Mouse (Mus musculus) heart, embryonic 11.5 days (tissue): Measurements from ENCODE around the gene Nfic. TPM values are rescaled to one million over a fixed set of nuclear protein-coding genes. Genes with fewer than 3 reads are reported as not detected.

Source experiments
- ATAC-seq: fragments of 200-750 bp; cut with Nextera tagmentation; replicated peaks from 2 replicates; pipeline ENCODE4 v1.8.0; 2017; ENCODE audit warnings: moderate library complexity; ENCODE audit not compliant: insufficient number of reproducible peaks, low FRiP score, low TSS enrichment
- H3K27ac ChIP-seq: fragments of 300-500 bp; sonication (generic); 2 replicates; pipeline ENCODE4 v1.5.1; 2014; ENCODE audit warnings: mild to moderate bottlenecking, low read depth, low read length
- H3K27me3 ChIP-seq: fragments of 300-500 bp; sonication (generic); 2 replicates; pipeline ENCODE4 v1.6.1; 2014; ENCODE audit warnings: mild to moderate bottlenecking, low read length, mixed read lengths; ENCODE audit not compliant: control insufficient read depth, insufficient read depth
- H3K36me3 ChIP-seq: fragments of 300-500 bp; sonication (generic); 2 replicates; pipeline ENCODE4 v1.6.1; 2014; ENCODE audit warnings: mild to moderate bottlenecking, low read length, moderate library complexity, mixed read lengths; ENCODE audit not compliant: control insufficient read depth, insufficient read depth
- H3K4me1 ChIP-seq: fragments of 300-500 bp; sonication (generic); 2 replicates; pipeline ENCODE4 v1.6.1; 2014; ENCODE audit warnings: low read length; ENCODE audit not compliant: control insufficient read depth, insufficient read depth
- H3K4me2 ChIP-seq: fragments of 300-500 bp; sonication (generic); 2 replicates; pipeline ENCODE4 v1.6.1; 2014; ENCODE audit warnings: mild to moderate bottlenecking, moderate library complexity
- H3K4me3 ChIP-seq: fragments of 300-500 bp; sonication (generic); 2 replicates; pipeline ENCODE4 v1.5.1; 2014; ENCODE audit warnings: low read depth, low read length
- H3K9ac ChIP-seq: fragments of 300-500 bp; sonication (generic); 2 replicates; pipeline ENCODE4 v1.6.1; 2014; ENCODE audit warnings: mild to moderate bottlenecking, low read depth, low read length, moderate library complexity
- H3K9me3 ChIP-seq: fragments of 300-500 bp; sonication (generic); replicated peaks from 2 replicates; pipeline ENCODE4 v1.6.1; 2016; ENCODE audit warnings: low read length; ENCODE audit not compliant: control insufficient read depth
- WGBS: fragments of 180-500 bp; shearing (Covaris S2); extraction: QIAGEN DNeasy Blood & Tissue Kit; methylation state at CpG from one replicate; pipeline ENCODE4 v1.1.7; 2014; ENCODE audit not compliant: insufficient replicate concordance; 5-methylcytosine and 5-hydroxymethylcytosine counted together
- polyA plus RNA-seq: library from polyadenylated mRNA; unstranded; fragments of >200 nt; fragmentation: Nextera tagmentation; extraction: Ambion mirVana; gene quantifications from 2 replicates; pipeline ENCODE4 v1.2.1, GENCODE M21; 2014

The Nfic gene
- polyA plus RNA-seq, 1 experiment from 2014 or later = 28.1 TPM

DNA sequence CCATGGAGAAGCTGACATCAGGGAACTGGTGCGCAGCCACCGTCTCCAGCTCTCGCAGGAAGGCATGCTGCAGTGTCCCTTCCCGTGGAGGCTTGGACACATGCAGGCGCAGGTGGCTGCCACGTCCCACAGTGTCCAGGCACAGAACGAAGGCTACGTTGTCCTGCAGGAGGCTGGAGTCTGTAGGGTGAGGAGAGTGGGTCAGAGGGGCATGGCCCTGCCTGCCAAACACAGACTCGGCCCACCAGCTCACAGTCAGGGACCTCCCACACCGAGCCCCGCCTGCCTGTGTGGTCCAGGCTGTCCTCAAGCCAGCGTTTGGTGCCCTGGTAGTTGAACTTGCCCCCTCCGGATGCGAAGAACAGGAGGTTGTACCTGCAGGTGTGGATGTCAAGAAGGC is 34.5 kb upstream of the Nfic start:
- H3K4me1 ChIP-seq = peaks cover 10% of the 10 kb centered on the region
- 89% methylated on average over 14 of the region's 14 CpGs for WGBS
- H3K9ac ChIP-seq = no peak overlapping the region

DNA sequence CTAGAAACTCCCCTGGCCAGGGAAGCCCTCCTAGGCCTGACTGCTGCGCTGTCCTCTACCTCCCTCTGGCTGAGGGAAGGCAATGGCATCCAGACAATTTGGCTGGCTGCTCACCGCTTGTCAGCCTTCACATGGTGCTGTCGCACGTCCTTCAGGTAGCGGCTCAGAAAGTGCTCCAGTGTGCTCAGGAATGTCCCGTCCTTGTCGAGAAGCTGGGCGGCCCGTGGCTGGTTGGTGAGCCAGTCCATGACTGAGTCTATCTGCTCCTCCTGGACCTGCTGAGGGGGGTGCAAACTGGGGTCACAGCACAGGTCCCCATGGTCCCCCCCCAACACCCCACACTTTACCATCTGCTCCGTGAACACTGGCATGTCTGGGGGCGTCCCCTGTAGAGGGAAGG is 32.6 kb upstream of the Nfic start:
- 63% methylated on average over 11 of the region's 11 CpGs for WGBS

More for the DNA sequence above, 34.5 kb upstream of the Nfic start:
- Histone ChIP-seq H3K36me3 (peaks cover 53% of the 10 kb centered on the region), H3K27me3 (no peaks in the 10 kb centered on the region), H3K9me3 (no peaks in the 10 kb centered on the region), H3K27ac (no peak overlapping the region), H3K4me2 (no peak overlapping the region), H3K4me3 (no peak overlapping the region)
- ATAC-seq = no peak

DNA sequence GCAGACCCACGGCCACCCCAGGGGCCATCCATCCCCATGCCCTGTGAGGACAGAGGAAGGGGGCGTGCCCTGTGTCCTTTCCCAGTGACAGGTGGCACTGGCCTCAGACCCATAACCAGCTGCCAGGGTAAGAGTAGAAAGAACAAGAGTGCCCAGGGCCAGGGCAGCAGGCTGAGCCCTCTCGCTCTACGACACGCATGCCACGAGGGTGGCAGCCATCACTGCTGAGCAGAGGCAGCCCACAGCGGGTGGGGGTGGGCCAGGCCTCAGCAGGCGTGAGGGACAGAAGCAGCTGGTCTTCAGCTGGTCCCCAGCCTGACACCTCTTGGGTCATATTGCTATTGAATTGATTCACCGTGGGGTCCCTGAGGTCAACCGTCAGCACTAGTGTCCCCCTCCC is 31.1 kb upstream of the Nfic start:
- WGBS = 87% methylated on average over 10 of the region's 10 CpGs
- Histone ChIP-seq H3K27ac (no peak overlapping the region), H3K9ac (no peak overlapping the region), H3K4me3 (no peak overlapping the region), H3K36me3 (peaks cover 39% of the 10 kb centered on the region), H3K4me2 (no peak overlapping the region), H3K9me3 (no peaks in the 10 kb centered on the region), H3K4me1 (peaks cover 6% of the 10 kb centered on the region; the same call in 1 of the 2 replicates), H3K27me3 (peaks cover 14% of the 10 kb centered on the region)
- ATAC-seq = no peak

More for the DNA sequence above, 32.6 kb upstream of the Nfic start:
- Histone ChIP-seq H3K27me3 (no peaks in the 10 kb centered on the region), H3K4me3 (no peak overlapping the region), H3K4me1 (no peaks in the 10 kb centered on the region), H3K9ac (no peak overlapping the region), H3K4me2 (no peak overlapping the region), H3K9me3 (no peaks in the 10 kb centered on the region), H3K27ac (no peak overlapping the region), H3K36me3 (peaks cover 50% of the 10 kb centered on the region)
- ATAC-seq = no peak

DNA sequence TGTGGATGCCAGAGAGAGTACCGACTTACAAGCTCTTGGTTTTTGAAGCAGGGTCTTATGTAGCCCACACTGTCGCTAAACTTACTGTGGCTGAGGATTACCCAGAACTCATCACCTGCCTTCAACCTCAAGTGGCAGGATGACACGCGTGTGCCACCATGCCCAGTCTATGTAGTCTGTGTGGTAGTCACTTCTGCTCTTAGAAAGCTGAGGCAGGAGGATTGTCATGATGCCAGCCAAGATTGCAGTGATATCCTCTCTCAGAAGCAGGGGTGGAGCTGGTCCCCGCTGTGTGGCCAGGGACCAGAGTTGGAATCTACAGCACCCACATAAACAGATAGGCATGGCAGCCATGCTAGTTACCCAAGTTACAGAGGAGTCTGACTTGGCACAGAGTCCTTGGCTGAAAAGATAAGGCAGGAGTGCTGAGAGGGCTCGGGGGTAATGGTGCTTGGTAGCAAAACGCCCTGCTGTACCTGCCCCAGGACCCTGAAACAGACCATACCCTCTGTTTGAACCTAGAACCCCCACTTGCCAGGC is 30.1 kb upstream of the Nfic start:
- WGBS = 70% methylated on average over 7 of the region's 7 CpGs
- no peak for ATAC-seq
- peaks cover 6% of the 10 kb centered on the region; the same call in 1 of the 2 replicates for H3K4me1 ChIP-seq

DNA sequence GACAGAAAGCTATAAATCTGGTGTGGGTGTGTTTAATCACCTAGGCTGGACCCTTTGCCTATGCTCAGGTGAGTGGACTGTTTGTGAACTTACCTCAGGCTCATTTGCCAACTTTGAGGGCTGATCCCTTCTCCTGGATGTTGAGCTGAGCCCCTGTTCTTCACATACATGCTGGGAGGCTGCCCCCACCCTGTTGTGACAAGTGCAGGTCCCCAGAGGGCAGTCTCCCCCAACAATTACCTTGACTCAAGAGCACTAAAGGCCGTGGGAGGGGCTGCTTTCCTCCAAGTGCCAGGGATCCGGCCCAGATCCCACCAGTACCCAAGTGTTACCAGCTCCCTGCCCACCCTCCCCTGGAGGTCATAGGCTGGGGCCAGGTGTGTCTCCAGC is 29.6 kb upstream of the Nfic start:
- no peak overlapping the region for H3K27ac ChIP-seq
- WGBS = 23% methylated on average over 2 of the region's 2 CpGs
- H3K4me1 ChIP-seq = peaks cover 6% of the 10 kb centered on the region; the same call in 1 of the 2 replicates

More for the DNA sequence above, 30.1 kb upstream of the Nfic start:
- Histone ChIP-seq H3K9me3 (no peaks in the 10 kb centered on the region), H3K27ac (no peak overlapping the region), H3K9ac (no peak overlapping the region), H3K4me3 (no peak overlapping the region), H3K36me3 (peaks cover 29% of the 10 kb centered on the region), H3K4me2 (no peak overlapping the region), H3K27me3 (peaks cover 23% of the 10 kb centered on the region)

DNA sequence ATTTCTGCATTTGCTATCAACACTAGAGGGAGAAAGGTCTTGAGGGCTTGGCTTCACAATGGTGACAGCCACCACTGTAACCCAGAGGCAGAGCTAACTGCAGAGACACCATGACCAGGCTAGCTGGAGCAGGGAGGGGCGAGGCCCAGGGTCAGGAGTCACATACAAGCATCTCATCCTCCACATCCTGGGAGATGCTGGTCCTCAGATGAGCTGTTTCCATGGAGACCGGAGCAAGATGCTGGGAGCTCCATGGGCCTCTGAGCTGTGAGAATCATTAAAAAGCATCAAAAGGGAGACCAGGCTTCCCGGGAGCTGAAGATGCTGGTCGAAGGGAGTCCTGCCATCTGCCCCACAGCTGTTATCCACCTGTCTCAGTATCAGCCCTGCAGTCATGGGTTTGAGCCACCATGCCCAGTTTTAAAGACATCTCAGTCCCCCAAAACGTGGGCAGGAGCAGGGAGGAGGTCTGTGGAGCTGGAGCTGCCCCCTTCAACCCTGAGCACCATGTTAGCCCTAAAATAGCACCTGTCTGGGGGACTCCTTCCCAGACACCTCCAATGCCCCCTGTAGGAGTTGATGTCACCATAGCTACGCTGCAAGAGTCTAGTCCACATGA is 29.1 kb upstream of the Nfic start:
- no peak overlapping the region for H3K4me3 ChIP-seq
- no peaks in the 10 kb centered on the region for H3K9me3 ChIP-seq
- H3K9ac ChIP-seq = no peak overlapping the region
- no peak overlapping the region for H3K4me2 ChIP-seq
- H3K4me1 ChIP-seq = peaks cover 6% of the 10 kb centered on the region; the same call in 1 of the 2 replicates
- no peak overlapping the region for H3K27ac ChIP-seq
- H3K27me3 ChIP-seq = peaks cover 27% of the 10 kb centered on the region
- ATAC-seq = no peak
- 67% methylated on average over 6 of the region's 6 CpGs for WGBS
- H3K36me3 ChIP-seq = peaks cover 23% of the 10 kb centered on the region

More for the DNA sequence above, 29.6 kb upstream of the Nfic start:
- Histone ChIP-seq H3K27me3 (peaks cover 27% of the 10 kb centered on the region), H3K9me3 (no peaks in the 10 kb centered on the region), H3K9ac (no peak overlapping the region), H3K4me2 (no peak overlapping the region), H3K36me3 (peaks cover 27% of the 10 kb centered on the region), H3K4me3 (no peak overlapping the region)
- ATAC-seq = no peak

DNA sequence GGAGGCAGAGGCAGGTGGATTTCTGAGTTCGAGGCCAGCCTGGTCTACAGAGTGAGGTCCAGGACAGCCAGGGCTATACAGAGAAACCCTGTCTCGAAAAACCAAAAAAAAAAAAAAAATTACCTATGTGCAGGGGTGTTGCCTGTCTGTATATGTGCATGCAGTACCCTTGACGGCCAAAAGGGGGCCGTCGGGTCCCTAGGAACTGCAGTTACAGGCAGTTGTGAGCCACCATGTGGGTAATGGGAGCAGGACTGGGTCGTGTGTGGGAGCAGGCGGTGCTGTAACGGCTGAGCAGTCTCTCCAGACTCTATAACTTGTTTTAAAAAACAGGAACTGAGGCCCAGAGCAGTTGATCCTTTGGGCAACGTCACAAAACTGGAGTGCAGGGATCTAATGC is 28.5 kb upstream of the Nfic start:
- WGBS = 16% methylated on average over 9 of the region's 9 CpGs
- Histone ChIP-seq H3K27ac (no peak overlapping the region), H3K27me3 (peaks cover 27% of the 10 kb centered on the region), H3K9ac (no peak overlapping the region), H3K4me1 (peaks cover 6% of the 10 kb centered on the region; the same call in 1 of the 2 replicates), H3K9me3 (no peaks in the 10 kb centered on the region), H3K4me2 (no peak overlapping the region), H3K36me3 (peaks cover 20% of the 10 kb centered on the region), H3K4me3 (no peak overlapping the region)
- no peak for ATAC-seq

DNA sequence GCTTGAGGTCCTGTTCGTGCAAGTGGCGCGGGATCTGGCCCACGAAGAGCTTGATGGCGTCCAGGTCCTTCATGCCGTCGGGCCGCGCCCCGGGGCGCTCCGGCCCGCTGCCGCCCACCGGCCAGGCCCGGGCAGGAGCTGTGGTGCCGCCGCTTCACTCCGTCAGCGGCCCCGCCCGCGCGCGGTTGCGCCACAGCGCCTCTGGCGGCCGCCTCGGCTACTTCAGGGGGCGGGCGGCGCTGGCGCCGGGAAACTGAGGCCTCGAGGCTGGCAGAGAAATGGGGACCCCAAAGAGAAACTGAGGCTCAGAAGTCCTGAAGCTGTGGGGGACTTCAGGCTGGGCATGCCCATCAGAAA is 27.1 kb upstream of the Nfic start, which contains the start of gene Celf5:
Gene Celf5, minus strand, starts transcription at position 177 of the 357 bp plus-strand sequence.
- ATAC-seq = 0 out of 2 replicates have a peak, but pooled peaks have one; percentile 17
- H3K27me3 ChIP-seq = peaks cover 34% of the 10 kb centered on the region
- peaks cover 10% of the 10 kb centered on the region; the same call in 1 of the 2 replicates for H3K36me3 ChIP-seq
- H3K9ac ChIP-seq = 0 out of 2 replicates have a peak within 1 kb of the TSS, but pooled peaks have one; percentile 29
- peak within 1 kb of the TSS; percentile 44 for H3K4me3 ChIP-seq
- H3K27ac ChIP-seq = no peak within 1 kb of the TSS
- WGBS = under 1% methylated on average over 32 of the region's 36 CpGs
- no peaks in the 10 kb centered on the region for H3K9me3 ChIP-seq
- peak within 1 kb of the TSS; percentile 85 for H3K4me2 ChIP-seq
- peaks cover 6% of the 10 kb centered on the region; the same call in 1 of the 2 replicates for H3K4me1 ChIP-seq
